Mouse (Mus musculus) CH12.LX (cell line): ENCODE measurements at regions not wholly inside any gene's neighbourhood (a gene's known extent, or its start where the extent isn't known, plus 50 kb on each side); places are given as distances from the start of the nearest gene placed in this dataset.

Experiments
- CTCF ChIP-seq, 2 experiments: IDR thresholded peaks in 1 of 2; conservative IDR thresholded peaks in 1 of 2; 2 replicates each; pipeline ENCODE4 v1.5.1; 2011 to 2012; ENCODE audit warnings: low read depth in 2 of 2, low read length in 2 of 2, improper control_type of control experiment in 1 of 2, inconsistent platforms in 1 of 2, mild to moderate bottlenecking in 1 of 2, moderate library complexity in 1 of 2
- EP300 ChIP-seq: IDR thresholded peaks from 2 replicates; pipeline ENCODE4 v1.6.1; 2011; ENCODE audit warnings: low read length, improper control_type of control experiment
- HCFC1 ChIP-seq: IDR thresholded peaks from 2 replicates; pipeline ENCODE4 v1.6.1; 2012; ENCODE audit warnings: low read depth, mild to moderate bottlenecking, inconsistent platforms, low read length, improper control_type of control experiment
- MXI1 ChIP-seq: IDR thresholded peaks from 2 replicates; pipeline ENCODE4 v1.6.1; 2011; ENCODE audit warnings: mild to moderate bottlenecking, low read depth, low read length, improper control_type of control experiment
- PAX5 ChIP-seq: IDR thresholded peaks from 2 replicates; pipeline ENCODE4 v1.6.1; 2012; ENCODE audit warnings: low read length, inconsistent platforms, mixed read lengths
- POLR2A ChIP-seq: IDR thresholded peaks from 2 replicates; pipeline ENCODE4 v1.6.1; 2011; ENCODE audit warnings: low read depth, mild to moderate bottlenecking, improper control_type of control experiment, low read length
- TCF12 ChIP-seq: IDR thresholded peaks from 2 replicates; pipeline ENCODE4 v1.6.1; 2014; ENCODE audit warnings: low read depth, mild to moderate bottlenecking, inconsistent platforms, low read length, improper control_type of control experiment
- USF1 ChIP-seq: IDR thresholded peaks from 2 replicates; pipeline ENCODE4 v1.6.1; 2014; ENCODE audit warnings: low read depth, mild to moderate bottlenecking, inconsistent platforms, low read length, improper control_type of control experiment
- ZC3H11A ChIP-seq: IDR thresholded peaks from 2 replicates; pipeline ENCODE4 v1.6.1; 2012; ENCODE audit warnings: low read depth, mild to moderate bottlenecking, inconsistent platforms, low read length, improper control_type of control experiment

GRCm38 (mm10) chr3:151997111-151997510, 159.7 kb upstream of the Ptgfr start:
- TF ChIP-seq PAX5, result no peak
- no peak for TF ChIP-seq CTCF (conservative IDR thresholded peaks at IDR 0.05 in 1 of 2, IDR thresholded peaks at IDR 0.05 in 1 of 2; ENCODE audit: low read depth in 2 of 2, low read length in 2 of 2)
- no peak for TF ChIP-seq USF1
- TF ChIP-seq TCF12, result no peak
- TF ChIP-seq EP300, result no peak
- no peak for TF ChIP-seq ZC3H11A
- no peak for TF ChIP-seq HCFC1
- no peak for TF ChIP-seq MXI1
- no peak for TF ChIP-seq POLR2A
